In genomic region chr6:78468772-78469171, GRCm38 (mm10) we compare ENCODE assay signal across 25 mouse cellular contexts. TPM values are rescaled to one million over a fixed set of nuclear protein-coding genes. Genes with fewer than 3 reads are reported as not detected.
DNase-seq lines count a peak whose midpoint lies in the region; ATAC-seq and TF ChIP-seq lines count a peak whose summit lies in the region.
"Had no signal": no experiment of that assay in that cellular context is flagged by ENCODE, and none has a peak within 500 bp of the region (broad histone marks: within the 10 kb centered on the region; RNA-seq: fewer than 3 reads in every experiment).

TSS of gene Reg3g (minus strand) at chr6:78468872.

- no peak within 1 kb of the TSS for H3K4me2 ChIP-seq in embryonic facial prominence, embryonic 14.5 days (ENCODE audit: low read depth, low read length)
- H3K4me2 ChIP-seq in lung, postnatal 0 days (replicated peaks; ENCODE audit: low read depth, low read length) = no peak within 1 kb of the TSS
- H3K4me2 ChIP-seq: forebrain, embryonic 12.5 days; heart, embryonic 11.5 days; heart, embryonic 15.5 days had no signal

- no peak for TF ChIP-seq CTCF in lung, postnatal 0 days (IDR thresholded peaks at IDR 0.05)

- H3K27me3 ChIP-seq in embryonic facial prominence, embryonic 14.5 days (replicated peaks; ENCODE audit: control insufficient read depth, insufficient read depth, low read length) = no peaks in the 10 kb centered on the region
- no peaks in the 10 kb centered on the region for H3K27me3 ChIP-seq in embryonic facial prominence, embryonic 10.5 days (replicated peaks; ENCODE audit: low read depth, poor library complexity, severe bottlenecking)
- H3K27me3 ChIP-seq in lung, postnatal 0 days (replicated peaks; ENCODE audit: insufficient read depth, low read length) = no peaks in the 10 kb centered on the region
- H3K27me3 ChIP-seq: forebrain, embryonic 12.5 days; heart, embryonic 15.5 days had no signal

- no peaks in the 10 kb centered on the region for H3K4me1 ChIP-seq in embryonic facial prominence, embryonic 14.5 days (ENCODE audit: control insufficient read depth, insufficient read depth, low read length)
- no peaks in the 10 kb centered on the region for H3K4me1 ChIP-seq in embryonic facial prominence, embryonic 10.5 days
- no peaks in the 10 kb centered on the region for H3K4me1 ChIP-seq in lung, postnatal 0 days (ENCODE audit: insufficient read depth, low read depth, low read length)
- H3K4me1 ChIP-seq: forebrain, embryonic 12.5 days; heart, embryonic 15.5 days had no signal

- no peak within 1 kb of the TSS for H3K27ac ChIP-seq in embryonic facial prominence, embryonic 14.5 days (replicated peaks; ENCODE audit: low read depth, low read length)
- H3K27ac ChIP-seq in embryonic facial prominence, embryonic 10.5 days (replicated peaks) = no peak within 1 kb of the TSS
- H3K27ac ChIP-seq in lung, postnatal 0 days (ENCODE audit: low read length) = no peak within 1 kb of the TSS
- H3K27ac ChIP-seq: forebrain, embryonic 12.5 days; heart, adult 2 months; heart, embryonic 15.5 days had no signal

- WGBS in embryonic facial prominence, embryonic 14.5 days = 60% methylated on average over 2 of the region's 2 CpGs
- 90% methylated on average over 2 of the region's 2 CpGs for WGBS in embryonic facial prominence, embryonic 10.5 days
- WGBS in lung, postnatal 0 days = 78% methylated on average over 2 of the region's 2 CpGs

- H3K9me3 ChIP-seq in embryonic facial prominence, embryonic 14.5 days (ENCODE audit: control insufficient read depth, low read length) = no peaks in the 10 kb centered on the region
- no peaks in the 10 kb centered on the region for H3K9me3 ChIP-seq in embryonic facial prominence, embryonic 10.5 days
- no peaks in the 10 kb centered on the region for H3K9me3 ChIP-seq in lung, postnatal 0 days (ENCODE audit: low read length)
- H3K9me3 ChIP-seq: forebrain, embryonic 12.5 days; heart, embryonic 15.5 days had no signal

- DNase-seq in embryonic facial prominence, embryonic 14.5 days (ENCODE audit: low spot score) = no peak
- DNase-seq in embryonic facial prominence, embryonic 10.5 days (ENCODE audit: low spot score) = no peak
- no peak for DNase-seq in lung, postnatal 0 days (ENCODE audit: low spot score)
- no peak for DNase-seq in lung, postnatal 14 days
- no peak for DNase-seq in thymus, postnatal 0 days (ENCODE audit: low spot score)
- no peak for DNase-seq in thymus, postnatal 10 days (ENCODE audit: low spot score in 2 of 2)
- no peak for DNase-seq in testis, postnatal 14 days (ENCODE audit: low spot score)
- DNase-seq in right cerebral cortex, postnatal 4 days = no peak
- DNase-seq: adrenal gland, adult 8-10 months; adrenal gland, postnatal 36 days; B cell, adult 2 months; cerebellum, adult 2 months; cerebellum, postnatal 10 days; gastrocnemius, postnatal 14 days; heart, adult 2 months had no signal

- no peaks in the 10 kb centered on the region for H3K36me3 ChIP-seq in embryonic facial prominence, embryonic 14.5 days (ENCODE audit: control insufficient read depth, insufficient read depth, low read length)
- H3K36me3 ChIP-seq in embryonic facial prominence, embryonic 10.5 days (replicated peaks) = no peaks in the 10 kb centered on the region
- H3K36me3 ChIP-seq in lung, postnatal 0 days (ENCODE audit: insufficient read depth, low read length) = no peaks in the 10 kb centered on the region
- H3K36me3 ChIP-seq: forebrain, embryonic 12.5 days; G1E; heart, embryonic 15.5 days had no signal

- no peak within 1 kb of the TSS for H3K9ac ChIP-seq in embryonic facial prominence, embryonic 14.5 days (ENCODE audit: low read depth, low read length)
- no peak within 1 kb of the TSS for H3K9ac ChIP-seq in lung, postnatal 0 days (replicated peaks; ENCODE audit: low read depth)
- H3K9ac ChIP-seq: forebrain, embryonic 12.5 days; heart, embryonic 15.5 days had no signal

- TF ChIP-seq EP300 in lung, postnatal 0 days (IDR thresholded peaks at IDR 0.05) = no peak

- no peak for ATAC-seq in embryonic facial prominence, embryonic 14.5 days (ENCODE audit: low read depth)
- no peak for ATAC-seq in lung, postnatal 0 days
- ATAC-seq: CD4-positive, CD25-positive, alpha-beta regulatory T cell, adult 4 months; forebrain, embryonic 16.5 days had no signal

- no peak within 1 kb of the TSS for H3K4me3 ChIP-seq in embryonic facial prominence, embryonic 14.5 days (ENCODE audit: low read depth, low read length)
- no peak within 1 kb of the TSS for H3K4me3 ChIP-seq in embryonic facial prominence, embryonic 10.5 days
- no peak within 1 kb of the TSS for H3K4me3 ChIP-seq in lung, postnatal 0 days (ENCODE audit: low read depth, low read length)
- H3K4me3 ChIP-seq: forebrain, embryonic 12.5 days; heart, adult 2 months; heart, embryonic 15.5 days had no signal

RNA-seq across cellular contexts. Expression of gene Reg3g, which starts in this region (rescaled TPM):
- 19.8 and 33.6 TPM in 2 replicates for polyA plus RNA-seq in embryonic facial prominence, embryonic 14.5 days (2014; fragmentation: Nextera tagmentation; extraction: Ambion mirVana)
- 0.15 TPM in 1 of 2 replicates, not detected in the other for polyA plus RNA-seq in embryonic facial prominence, embryonic 10.5 days (2016; fragmentation: Nextera tagmentation; extraction: Ambion mirVana)
- 87.0 and 97.4 TPM in 2 replicates for polyA plus RNA-seq in lung, postnatal 0 days (2015; fragmentation: Nextera tagmentation; extraction: Ambion mirVana)
- polyA plus RNA-seq in thymus, postnatal 0 days (2015; fragmentation: Nextera tagmentation; extraction: Ambion mirVana) = 79.6 and 104 TPM in 2 replicates
- polyA plus RNA-seq: CD4-positive, CD25-positive, alpha-beta regulatory T cell, adult 4 months; embryonic facial prominence, embryonic 11.5 days; forebrain, embryonic 12.5 days; forebrain, embryonic 16.5 days; frontal cortex, adult 2 months; G1E; gonadal fat pad, adult 2 months; heart, embryonic 11.5 days; hindbrain, embryonic 11.5 days had no signal

Comparison
In these comparisons a context has a peak if more than half of its experiments do, and no peak if none do; other contexts are left out.
1. RNA of gene Reg3g (polyA plus RNA-seq): 79.6 to 104 TPM in thymus, postnatal 0 days, 87.0 to 97.4 TPM in lung, postnatal 0 days and 19.8 to 33.6 TPM in embryonic facial prominence, embryonic 14.5 days; 0.15 TPM in embryonic facial prominence, embryonic 10.5 days; every median in the first group is over 10 times any median in the second.